Mouse (Mus musculus): ENCODE results near the gene Ocel1.

DNA sequence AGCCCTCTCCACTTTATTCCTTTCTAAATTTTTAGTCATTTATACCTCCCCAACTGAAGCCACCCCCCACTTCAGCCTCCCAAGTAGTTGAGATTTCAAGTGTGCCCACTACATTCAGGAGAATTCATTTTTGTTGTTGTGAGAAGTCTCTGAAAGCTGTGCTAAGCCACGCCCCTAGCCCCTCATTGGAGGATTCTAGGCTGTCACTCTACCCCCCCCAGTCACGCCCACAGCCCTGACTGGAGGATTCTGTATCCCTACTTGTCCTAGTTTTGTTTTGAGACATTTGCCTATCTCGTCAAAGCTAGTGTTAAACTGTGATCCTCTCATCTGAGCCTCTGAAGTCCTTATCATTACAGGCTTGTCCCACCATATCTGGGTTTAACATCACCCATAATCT is 21.8 kb downstream of the Ocel1 start:
- TF ChIP-seq CHD1 (IDR thresholded peaks at IDR 0.05; ENCODE audit: low read depth, low read length): no peak
- no peak for TF ChIP-seq NRF1 (IDR thresholded peaks at IDR 0.05; ENCODE audit: low read depth, low read length)
- TF ChIP-seq E2F4 (IDR thresholded peaks at IDR 0.05; ENCODE audit: insufficient replicate concordance, low read depth, low read length): no peak
- TF ChIP-seq MEF2A (IDR thresholded peaks at IDR 0.05; ENCODE audit: borderline replicate concordance, low read depth, low read length): no peak
